Mouse (Mus musculus): Measurements from ENCODE around the gene Rpl3l. TPM values are rescaled to one million over a fixed set of nuclear protein-coding genes. Genes with fewer than 3 reads are reported as not detected.

The Rpl3l gene
- total and polyA plus RNA-seq, 2 experiments from 2014 or later: not detected

DNA sequence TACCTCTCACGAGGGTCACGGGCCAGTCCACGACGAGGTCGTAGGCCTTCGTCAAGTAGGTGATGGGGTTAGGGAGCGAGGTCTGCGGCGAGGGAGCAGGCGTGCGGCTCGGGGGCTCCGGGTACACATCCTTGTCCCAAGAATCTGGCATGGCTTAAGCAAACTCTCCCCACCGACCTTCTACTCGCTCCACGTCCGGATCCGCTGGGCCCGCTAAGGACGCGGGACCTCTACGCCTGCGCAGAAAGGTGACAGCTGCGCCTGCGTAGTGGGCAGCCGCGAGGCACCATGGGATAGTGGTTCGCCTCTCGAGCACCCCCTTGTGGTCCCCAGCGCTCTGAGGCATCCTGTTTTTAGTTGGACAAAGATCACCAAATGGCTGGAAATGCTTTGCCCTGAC, 3.4 kb upstream of the Rpl3l start, which contains the start of gene Ndufb10:
TSS of gene Ndufb10 (minus strand) at position 295 of the 400 bp plus-strand sequence.
- Histone ChIP-seq H3K9me3 (ENCODE audit: low read length) (no peaks in the 10 kb centered on the region), H3K9ac (peak within 1 kb of the TSS; percentile 92), H3K4me1 (ENCODE audit: insufficient read depth) (peaks cover 11% of the 10 kb centered on the region), H3K27me3 (ENCODE audit: insufficient read depth, low read length) (no peaks in the 10 kb centered on the region), H3K4me2 (ENCODE audit: low read depth) (peak within 1 kb of the TSS; percentile 79), H3K4me3 (ENCODE audit: low read depth, low read length) (peak within 1 kb of the TSS; percentile 87), H3K27ac (ENCODE audit: low read depth, low read length) (peak within 1 kb of the TSS; percentile 85), H3K36me3 (ENCODE audit: insufficient read depth) (peaks cover 14% of the 10 kb centered on the region)
- ATAC-seq: peak; percentile 76
- WGBS: 1% methylated on average over 30 of the region's 30 CpGs
- peak; percentile 99 for TF ChIP-seq CTCF (IDR thresholded peaks at IDR 0.05; ENCODE audit: low read depth)
- DNase-seq: peak; percentile 97

DNA sequence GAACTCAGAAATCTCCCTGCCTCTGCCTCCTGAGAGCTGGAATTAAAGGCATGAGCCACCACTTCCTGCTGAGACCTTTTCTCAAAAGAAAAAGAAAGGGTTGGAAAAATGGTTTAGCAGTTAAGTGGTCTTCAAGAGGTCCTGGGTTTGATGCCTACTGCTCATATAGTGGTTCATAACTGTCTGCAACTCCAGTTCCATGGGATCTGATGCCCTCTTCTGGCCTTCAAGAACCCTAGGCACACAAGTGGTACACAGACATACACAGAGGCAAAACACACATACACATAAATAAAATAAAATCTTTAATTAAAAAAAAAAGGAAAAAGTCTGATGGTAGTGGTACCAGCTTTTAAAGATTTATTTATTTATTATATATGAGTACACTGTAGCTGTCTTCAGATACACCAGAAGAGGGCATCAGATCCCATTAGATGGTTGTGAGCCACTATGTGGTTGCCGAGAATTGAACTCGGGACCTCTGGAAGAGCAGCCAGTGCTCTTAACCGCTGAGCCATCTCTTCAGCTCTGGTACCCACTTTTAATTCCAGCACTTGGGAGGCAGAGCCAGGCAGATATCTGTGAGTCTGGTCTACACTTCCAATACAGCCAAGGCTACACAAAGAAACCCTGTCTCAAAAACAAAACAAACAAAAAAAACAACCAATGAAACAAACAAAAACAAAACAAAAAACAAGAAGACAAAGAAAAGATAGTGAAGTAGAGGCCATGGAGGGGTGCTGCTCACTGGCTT, 1.8 kb upstream of the Rpl3l start:
- TF ChIP-seq CTCF (IDR thresholded peaks at IDR 0.05; ENCODE audit: low read depth): no peak
- 72% methylated on average over 3 of the region's 3 CpGs for WGBS
- ATAC-seq: no peak

DNA sequence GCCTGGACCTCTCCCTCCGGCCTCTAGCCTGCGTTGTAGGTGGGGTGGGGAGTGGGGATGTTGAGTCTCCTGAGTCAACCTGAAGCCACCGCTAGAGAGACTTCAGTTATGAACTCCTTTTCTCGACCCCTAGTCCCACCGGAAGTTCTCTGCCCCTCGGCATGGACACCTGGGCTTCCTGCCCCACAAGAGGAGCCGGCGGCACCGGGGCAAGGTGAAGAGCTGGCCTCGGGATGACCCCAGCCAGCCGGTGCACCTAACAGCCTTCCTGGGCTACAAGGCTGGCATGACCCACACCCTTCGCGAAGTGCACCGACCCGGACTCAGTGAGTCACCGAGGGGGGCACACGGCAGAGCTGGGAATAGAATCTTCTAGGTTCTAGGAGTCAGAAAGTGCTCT, 564 bp downstream of the Rpl3l start:
- no peaks in the 10 kb centered on the region for H3K36me3 ChIP-seq (ENCODE audit: insufficient read depth)
- no peaks in the 10 kb centered on the region for H3K9me3 ChIP-seq (ENCODE audit: low read length)
- no peak overlapping the region for H3K4me2 ChIP-seq (ENCODE audit: low read depth)
- DNase-seq: no peak
- H3K4me1 ChIP-seq (ENCODE audit: insufficient read depth): peaks cover 3% of the 10 kb centered on the region; the same call in 1 of the 2 replicates
- H3K9ac ChIP-seq: no peak overlapping the region
- no peaks in the 10 kb centered on the region for H3K27me3 ChIP-seq (ENCODE audit: insufficient read depth, low read length)
- 74% methylated on average over 17 of the region's 17 CpGs for WGBS
- no peak for TF ChIP-seq CTCF (IDR thresholded peaks at IDR 0.05; ENCODE audit: low read depth)
- no peak overlapping the region for H3K27ac ChIP-seq (ENCODE audit: low read depth, low read length)
- no peak for ATAC-seq
- H3K4me3 ChIP-seq (ENCODE audit: low read depth, low read length): no peak overlapping the region

More for the DNA sequence above, 1.8 kb upstream of the Rpl3l start:
- Histone ChIP-seq H3K27ac (ENCODE audit: low read depth, low read length) (no peak overlapping the region), H3K4me1 (ENCODE audit: insufficient read depth) (peaks cover 11% of the 10 kb centered on the region), H3K4me3 (ENCODE audit: low read depth, low read length) (no peak overlapping the region), H3K27me3 (ENCODE audit: insufficient read depth, low read length) (no peaks in the 10 kb centered on the region), H3K9me3 (ENCODE audit: low read length) (no peaks in the 10 kb centered on the region), H3K36me3 (ENCODE audit: insufficient read depth) (peaks cover 14% of the 10 kb centered on the region), H3K4me2 (ENCODE audit: low read depth) (no peak overlapping the region), H3K9ac (no peak overlapping the region)
- DNase-seq: no peak

DNA sequence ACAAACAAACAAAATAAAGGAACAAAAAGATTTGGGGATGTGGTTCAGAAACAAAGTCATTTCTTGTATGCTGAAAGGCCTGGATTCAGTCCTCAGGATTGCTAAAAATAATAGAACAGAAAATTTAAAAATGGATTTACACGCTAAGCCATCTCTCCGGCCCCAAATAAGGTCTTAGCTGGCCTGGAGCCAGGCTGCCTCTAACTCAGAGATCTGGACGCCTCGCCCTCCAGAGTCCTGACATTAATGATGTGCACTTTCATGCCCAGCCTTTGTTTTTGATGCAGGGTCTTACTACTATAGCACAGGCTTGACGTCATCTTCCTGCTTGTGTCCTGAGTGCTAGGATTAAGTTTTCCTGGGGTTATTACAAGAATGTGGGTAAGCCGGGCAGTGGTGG, 1.4 kb downstream of the Rpl3l start:
- Histone ChIP-seq H3K4me1 (ENCODE audit: insufficient read depth) (no peaks in the 10 kb centered on the region), H3K36me3 (ENCODE audit: insufficient read depth) (no peaks in the 10 kb centered on the region), H3K4me2 (ENCODE audit: low read depth) (no peak overlapping the region), H3K27ac (ENCODE audit: low read depth, low read length) (no peak overlapping the region), H3K9me3 (ENCODE audit: low read length) (no peaks in the 10 kb centered on the region), H3K4me3 (ENCODE audit: low read depth, low read length) (no peak overlapping the region), H3K9ac (no peak overlapping the region), H3K27me3 (ENCODE audit: insufficient read depth, low read length) (no peaks in the 10 kb centered on the region)
- DNase-seq: no peak
- WGBS: 73% methylated on average over 6 of the region's 6 CpGs
- no peak for TF ChIP-seq CTCF (IDR thresholded peaks at IDR 0.05; ENCODE audit: low read depth)
- no peak for ATAC-seq

DNA sequence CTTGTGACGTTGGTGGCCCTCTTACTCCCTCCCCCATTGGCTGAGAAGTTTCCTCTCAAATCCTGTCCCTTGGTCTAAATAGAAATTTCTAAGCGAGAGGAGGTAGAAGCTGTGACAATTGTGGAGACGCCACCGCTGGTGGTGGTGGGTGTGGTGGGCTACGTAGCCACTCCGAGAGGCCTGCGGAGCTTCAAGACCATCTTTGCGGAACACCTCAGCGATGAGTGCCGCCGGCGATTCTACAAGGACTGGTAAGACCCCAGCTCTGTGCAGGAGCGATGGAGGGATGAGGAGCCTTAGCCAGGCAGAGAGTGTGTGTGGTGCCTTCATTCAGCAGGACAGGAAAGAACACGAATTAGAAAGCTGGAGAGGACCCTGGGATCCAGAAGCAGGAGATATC, 3.2 kb downstream of the Rpl3l start:
- Histone ChIP-seq H3K9ac (no peak overlapping the region), H3K36me3 (ENCODE audit: insufficient read depth) (no peaks in the 10 kb centered on the region), H3K27me3 (ENCODE audit: insufficient read depth, low read length) (no peaks in the 10 kb centered on the region), H3K4me2 (ENCODE audit: low read depth) (no peak overlapping the region), H3K9me3 (ENCODE audit: low read length) (no peaks in the 10 kb centered on the region), H3K4me1 (ENCODE audit: insufficient read depth) (no peaks in the 10 kb centered on the region), H3K27ac (ENCODE audit: low read depth, low read length) (no peak overlapping the region), H3K4me3 (ENCODE audit: low read depth, low read length) (no peak overlapping the region)
- no peak for DNase-seq
- 80% methylated on average over 14 of the region's 14 CpGs for WGBS
- no peak for ATAC-seq
- TF ChIP-seq CTCF (IDR thresholded peaks at IDR 0.05; ENCODE audit: low read depth): no peak

DNA sequence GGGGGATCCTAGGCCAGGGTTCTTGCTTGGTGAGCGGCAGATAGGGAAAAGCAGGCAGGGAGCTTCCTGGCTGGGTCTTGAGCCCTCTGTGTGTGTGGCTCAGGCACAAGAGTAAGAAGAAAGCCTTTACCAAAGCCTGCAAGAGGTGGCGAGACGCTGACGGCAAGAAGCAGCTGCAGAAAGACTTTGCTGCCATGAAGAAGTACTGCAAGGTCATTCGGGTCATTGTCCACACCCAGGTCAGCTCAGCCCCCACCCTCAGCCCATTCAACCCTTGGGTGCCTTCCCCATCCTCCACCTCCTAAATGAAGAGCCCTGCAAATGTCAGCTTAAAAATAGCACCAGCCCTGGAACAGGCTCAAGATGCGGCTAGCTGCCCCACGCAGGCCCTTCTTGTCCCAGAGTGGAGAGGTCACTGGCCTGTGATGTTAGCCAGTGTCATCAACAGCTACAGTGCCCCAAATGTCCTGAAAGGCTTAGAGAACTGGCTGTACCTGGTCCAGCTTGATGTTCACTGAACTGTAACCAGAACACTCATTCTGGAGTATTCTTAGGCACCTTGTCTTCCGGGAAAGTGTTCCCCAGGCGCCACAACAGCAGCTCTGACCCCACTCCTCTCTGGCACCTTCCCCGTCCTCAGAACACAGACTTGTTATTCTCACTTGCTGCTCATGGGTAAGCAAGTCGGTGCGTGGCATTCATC, 4.8 kb downstream of the Rpl3l start:
- H3K9ac ChIP-seq: no peak overlapping the region

DNA sequence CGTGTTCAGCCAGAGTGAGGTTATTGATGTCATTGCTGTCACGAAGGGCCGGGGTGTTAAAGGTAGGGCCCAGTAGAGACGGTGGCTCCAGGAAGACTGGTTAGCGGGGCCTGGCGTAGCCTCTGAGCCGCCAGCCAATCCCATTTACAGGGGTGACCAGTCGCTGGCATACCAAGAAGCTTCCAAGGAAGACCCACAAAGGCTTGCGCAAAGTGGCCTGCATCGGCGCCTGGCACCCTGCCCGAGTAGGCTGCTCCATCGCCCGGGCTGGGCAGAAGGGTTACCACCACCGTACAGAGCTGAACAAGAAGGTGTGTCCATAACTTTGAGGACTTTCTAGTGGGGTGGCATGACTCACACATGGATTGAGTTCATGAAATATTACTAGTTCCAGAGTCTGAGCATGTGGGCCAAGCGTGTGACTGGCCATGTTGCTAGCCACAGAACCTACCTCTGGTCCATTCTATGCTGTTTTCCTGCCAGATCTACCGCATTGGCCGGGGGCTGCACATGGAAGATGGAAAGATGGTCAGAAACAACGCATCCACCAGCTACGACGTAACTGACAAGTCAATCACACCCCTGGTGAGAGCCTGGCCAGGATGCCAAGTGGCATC, 5.9 kb downstream of the Rpl3l start:
- Histone ChIP-seq H3K4me1 (ENCODE audit: insufficient read depth) (no peaks in the 10 kb centered on the region), H3K4me3 (ENCODE audit: low read depth, low read length) (no peak overlapping the region), H3K4me2 (ENCODE audit: low read depth) (no peak overlapping the region), H3K36me3 (ENCODE audit: insufficient read depth) (no peaks in the 10 kb centered on the region), H3K27ac (ENCODE audit: low read depth, low read length) (no peak overlapping the region), H3K27me3 (ENCODE audit: insufficient read depth, low read length) (no peaks in the 10 kb centered on the region), H3K9me3 (ENCODE audit: low read length) (no peaks in the 10 kb centered on the region), H3K9ac (no peak overlapping the region)
- DNase-seq (no peak), ATAC-seq (no peak)
- 89% methylated on average over 21 of the region's 21 CpGs for WGBS
- TF ChIP-seq CTCF (IDR thresholded peaks at IDR 0.05; ENCODE audit: low read depth): no peak

More for the DNA sequence above, 4.8 kb downstream of the Rpl3l start:
- no peak overlapping the region for H3K4me3 ChIP-seq (ENCODE audit: low read depth, low read length)
- DNase-seq (no peak), ATAC-seq (no peak)
- no peaks in the 10 kb centered on the region for H3K27me3 ChIP-seq (ENCODE audit: insufficient read depth, low read length)
- H3K9me3 ChIP-seq (ENCODE audit: low read length): no peaks in the 10 kb centered on the region
- no peak overlapping the region for H3K4me2 ChIP-seq (ENCODE audit: low read depth)
- H3K27ac ChIP-seq (ENCODE audit: low read depth, low read length): no peak overlapping the region
- WGBS: 86% methylated on average over 12 of the region's 12 CpGs
- no peaks in the 10 kb centered on the region for H3K4me1 ChIP-seq (ENCODE audit: insufficient read depth)
- H3K36me3 ChIP-seq (ENCODE audit: insufficient read depth): no peaks in the 10 kb centered on the region
- no peak for TF ChIP-seq CTCF (IDR thresholded peaks at IDR 0.05; ENCODE audit: low read depth)

Measured in forebrain, postnatal 0 days (tissue).